Mouse (Mus musculus): ENCODE data around the gene Pkd1l2. TPM values are rescaled to one million over a fixed set of nuclear protein-coding genes. Genes with fewer than 3 reads are reported as not detected.

Pkd1l2 gene
- not detected in 2 replicates for total RNA-seq (2014; fragmentation: Nextera tagmentation)
- total RNA-seq (2017) = not detected in 2 replicates

GRCm38 (mm10) chr8:117082399-117082872 lies at the start of gene Pkd1l2:
TSS of gene Pkd1l2 (minus strand) at chr8:117082449.
- ATAC-seq (replicated peaks; ENCODE audit: poor library complexity, severe bottlenecking) = no peak

GRCm38 (mm10) chr8:117127063-117127462 lies 44.8 kb upstream of the Pkd1l2 start:
- peak; percentile 34 for ATAC-seq (replicated peaks; ENCODE audit: poor library complexity, severe bottlenecking)

- peak; percentile 35 for ATAC-seq (replicated peaks; ENCODE audit: poor library complexity, severe bottlenecking)
These were observed 44.2 kb upstream of the Pkd1l2 start for GRCm38 (mm10) chr8:117126411-117126810.

DNA sequence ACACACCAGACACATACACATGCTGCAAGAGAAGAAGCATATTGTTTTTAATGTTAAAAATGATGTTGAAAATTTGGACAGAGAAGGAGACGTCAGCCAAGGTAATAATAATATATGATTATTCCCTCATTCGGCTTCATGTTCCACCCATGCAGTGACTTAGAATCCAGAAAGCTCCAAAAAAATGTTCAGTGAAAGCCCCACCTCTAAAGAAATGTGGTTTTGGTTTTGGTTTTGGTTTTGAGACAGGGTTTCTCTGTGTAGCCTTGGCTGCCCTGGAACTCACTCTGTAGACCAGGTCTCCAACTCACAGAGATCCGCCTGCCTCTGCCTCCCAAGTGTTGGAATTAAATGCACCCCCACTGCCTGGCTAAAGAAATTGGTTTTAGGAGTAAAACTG lies 43.6 kb upstream of the Pkd1l2 start:
- ATAC-seq (replicated peaks; ENCODE audit: poor library complexity, severe bottlenecking) = no peak

- ATAC-seq (replicated peaks; ENCODE audit: poor library complexity, severe bottlenecking) = no peak
These were observed 41.8 kb upstream of the Pkd1l2 start for GRCm38 (mm10) chr8:117123850-117124633.

DNA sequence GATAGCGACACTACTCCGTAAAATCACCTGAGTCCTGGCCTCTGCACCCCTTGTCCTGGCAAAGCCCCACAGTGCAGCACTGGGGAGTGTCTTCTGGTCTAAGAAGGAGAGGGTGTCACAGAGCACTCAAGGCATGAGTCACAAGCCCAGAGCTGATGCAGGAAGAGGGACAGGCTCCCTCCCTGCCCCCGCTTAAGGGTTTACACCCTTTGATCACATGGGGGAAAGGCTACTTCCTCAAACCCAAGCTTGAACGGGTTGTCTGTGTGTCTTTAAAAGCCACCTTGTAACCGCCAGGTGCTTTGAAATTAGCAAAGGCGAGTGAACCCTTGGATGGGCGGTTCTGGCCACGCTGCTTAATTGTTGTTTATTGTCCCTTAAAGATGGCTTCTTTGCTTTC lies 39.0 kb upstream of the Pkd1l2 start:
- peak; percentile 83 for ATAC-seq (replicated peaks; ENCODE audit: poor library complexity, severe bottlenecking)

GRCm38 (mm10) chr8:117118409-117118808 lies 36.2 kb upstream of the Pkd1l2 start:
- no peak for ATAC-seq (replicated peaks; ENCODE audit: poor library complexity, severe bottlenecking)

DNA sequence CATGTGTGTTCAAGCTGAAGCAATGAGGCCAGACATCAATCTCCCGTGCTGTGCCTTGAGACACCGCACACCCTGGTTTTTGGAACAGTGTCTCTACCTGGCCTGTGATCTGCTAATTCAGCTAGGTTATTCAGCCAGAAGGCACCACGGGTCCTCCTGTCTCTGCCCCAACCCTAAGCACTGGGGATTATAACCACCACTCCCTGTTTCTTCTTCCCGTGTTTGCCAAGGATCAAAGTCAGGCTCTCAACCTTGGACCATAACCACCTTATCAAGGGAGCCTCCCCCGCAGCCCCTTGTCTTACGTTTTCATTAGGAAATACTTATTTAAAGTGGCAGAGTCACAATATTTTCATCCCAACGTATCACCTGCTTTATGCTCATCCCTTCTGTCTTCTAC lies 34.3 kb upstream of the Pkd1l2 start:
- ATAC-seq (replicated peaks; ENCODE audit: poor library complexity, severe bottlenecking) = no peak

DNA sequence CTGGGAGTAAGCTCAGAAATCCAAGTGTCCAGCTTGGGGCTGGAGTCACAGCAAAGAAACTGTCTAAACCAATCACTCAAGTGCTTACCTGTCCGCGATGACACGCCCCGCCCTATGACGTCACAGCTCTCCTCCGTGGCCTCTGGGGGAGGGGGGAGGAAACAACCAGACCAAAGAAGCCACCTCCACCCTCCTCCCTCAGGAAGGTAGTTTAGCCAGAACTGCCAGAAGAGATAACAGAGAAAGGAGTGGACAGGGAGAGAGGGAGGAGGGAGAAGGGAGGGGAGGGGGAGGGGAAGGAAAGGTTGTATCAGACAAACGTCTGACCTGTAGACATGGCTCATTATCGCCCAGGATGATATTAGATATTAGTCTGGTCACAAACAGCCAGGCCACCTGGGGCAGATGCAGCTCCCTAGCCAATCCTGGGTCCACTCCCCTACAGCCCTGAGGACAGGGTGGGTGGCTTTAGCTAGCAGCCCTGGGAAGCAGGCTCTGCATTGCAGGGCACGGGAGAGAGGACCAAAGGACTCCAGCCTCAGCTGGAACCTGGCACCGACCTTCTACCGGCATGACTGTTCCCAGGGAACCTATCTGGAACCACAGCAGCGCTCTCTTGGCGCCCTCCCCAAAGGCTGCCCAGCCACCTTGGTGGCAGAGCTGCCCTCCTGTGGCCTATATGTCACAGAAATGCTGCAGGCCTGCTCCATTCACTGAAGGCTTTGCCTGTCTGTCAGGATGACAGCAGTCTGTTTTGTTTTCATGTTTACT lies 33.6 kb upstream of the Pkd1l2 start:
- ATAC-seq (replicated peaks; ENCODE audit: poor library complexity, severe bottlenecking) = no peak

- ATAC-seq (replicated peaks; ENCODE audit: poor library complexity, severe bottlenecking) = no peak
These were observed 32.8 kb upstream of the Pkd1l2 start for GRCm38 (mm10) chr8:117115094-117115493.

GRCm38 (mm10) chr8:117112261-117112660 lies 30.0 kb upstream of the Pkd1l2 start:
- ATAC-seq (replicated peaks; ENCODE audit: poor library complexity, severe bottlenecking) = no peak

DNA sequence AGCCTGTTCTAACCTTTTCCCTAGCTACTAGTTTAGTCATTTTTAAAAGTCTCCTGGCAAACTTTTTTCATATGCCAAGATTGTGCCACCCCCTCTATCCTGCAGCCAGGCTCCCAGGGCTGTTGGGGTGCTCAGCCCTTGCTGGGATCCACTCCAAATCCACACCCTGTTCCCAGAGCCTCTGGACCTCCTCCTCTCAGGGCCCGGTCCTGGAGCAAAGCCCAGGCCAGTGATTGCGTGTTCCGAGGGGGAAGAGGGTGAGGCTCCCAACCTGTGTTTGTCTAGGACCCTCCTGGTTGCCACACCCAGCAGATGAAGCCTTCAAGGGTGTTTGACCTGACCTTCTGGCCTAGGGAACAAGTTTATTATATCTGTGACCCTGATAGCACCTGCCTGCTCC lies 29.4 kb upstream of the Pkd1l2 start:
- ATAC-seq (replicated peaks; ENCODE audit: poor library complexity, severe bottlenecking) = no peak

DNA sequence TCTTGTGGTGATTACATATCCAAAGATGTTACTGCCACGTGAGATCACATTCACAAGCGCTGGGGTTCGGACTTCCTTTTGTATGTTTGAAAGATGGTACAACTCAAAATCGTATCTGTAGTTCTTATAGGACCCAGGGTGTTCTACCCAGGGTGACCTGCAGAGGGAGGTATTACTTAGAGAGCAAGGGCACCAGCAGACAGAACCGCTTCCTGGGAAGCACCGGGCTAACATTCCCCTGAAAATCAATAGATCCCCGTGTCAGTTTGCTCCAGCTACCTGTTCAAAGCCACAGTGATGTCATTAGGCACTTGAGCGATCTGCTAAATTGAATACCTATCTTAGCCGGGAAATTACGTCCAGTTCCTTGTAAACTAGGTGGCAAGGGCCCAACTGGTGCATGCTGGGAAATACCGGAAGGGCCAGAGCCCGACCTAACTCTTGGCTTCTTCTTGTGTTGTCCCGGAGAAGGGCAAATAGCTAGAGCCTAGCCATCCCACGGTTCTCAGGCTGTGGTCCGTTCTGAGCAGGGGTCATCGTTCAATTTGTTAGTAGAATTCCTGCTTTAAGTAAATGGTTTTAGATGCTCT lies 27.6 kb upstream of the Pkd1l2 start:
- peak; percentile 67 for ATAC-seq (replicated peaks; ENCODE audit: poor library complexity, severe bottlenecking)

- no peak for ATAC-seq (replicated peaks; ENCODE audit: poor library complexity, severe bottlenecking)
These were observed 26.9 kb upstream of the Pkd1l2 start for GRCm38 (mm10) chr8:117109018-117109711.

DNA sequence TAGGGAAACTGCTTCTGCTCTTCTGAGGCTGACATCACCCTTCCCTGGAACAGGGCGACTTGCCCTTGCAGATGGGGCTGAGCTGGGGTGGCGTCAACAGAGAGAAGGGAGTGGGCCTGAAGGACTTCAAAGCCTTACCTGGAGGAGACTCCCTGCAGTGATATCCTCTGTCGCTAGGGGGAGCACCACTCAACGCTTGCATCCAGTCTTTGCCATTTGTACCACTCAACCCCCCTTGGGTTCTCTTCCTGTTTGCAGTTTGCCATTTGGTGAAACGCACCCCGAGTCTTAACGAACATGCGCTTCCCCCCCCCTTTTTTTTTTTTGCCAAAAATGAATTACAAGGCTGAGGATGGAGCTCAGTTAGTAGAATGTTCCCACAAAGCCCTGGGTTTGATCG lies 25.3 kb upstream of the Pkd1l2 start:
- ATAC-seq (replicated peaks; ENCODE audit: poor library complexity, severe bottlenecking) = peak; percentile 92

DNA sequence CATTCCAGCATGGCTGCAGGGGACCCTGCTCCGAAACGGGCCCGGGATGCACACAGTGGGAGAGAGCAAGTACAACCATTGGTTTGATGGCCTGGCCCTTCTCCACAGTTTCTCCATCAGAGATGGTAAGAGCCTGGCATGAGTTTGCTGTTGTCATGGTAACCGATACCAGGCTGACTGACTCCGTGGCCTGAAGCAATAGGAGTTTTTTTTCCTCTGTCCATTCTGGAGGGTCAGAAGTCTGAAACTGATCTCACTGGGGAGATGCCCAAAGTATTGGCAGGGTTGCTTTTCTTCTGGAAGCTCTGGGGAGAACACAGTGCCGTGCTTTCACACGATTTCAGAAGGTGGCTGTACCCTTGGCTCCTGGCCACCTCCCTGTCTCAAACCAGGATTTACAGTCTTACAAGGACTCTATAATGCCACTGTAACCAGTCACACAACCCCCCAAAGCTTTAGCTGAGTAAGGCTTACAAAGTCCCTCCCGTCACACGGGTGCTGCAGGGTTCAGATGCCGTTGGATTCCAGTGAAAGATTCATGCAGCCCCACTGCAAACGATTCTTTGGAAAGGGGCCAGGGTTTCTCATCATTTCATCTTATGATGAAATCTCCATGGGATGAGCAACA lies 15.4 kb upstream of the Pkd1l2 start:
- no peak for ATAC-seq (replicated peaks; ENCODE audit: poor library complexity, severe bottlenecking)

DNA sequence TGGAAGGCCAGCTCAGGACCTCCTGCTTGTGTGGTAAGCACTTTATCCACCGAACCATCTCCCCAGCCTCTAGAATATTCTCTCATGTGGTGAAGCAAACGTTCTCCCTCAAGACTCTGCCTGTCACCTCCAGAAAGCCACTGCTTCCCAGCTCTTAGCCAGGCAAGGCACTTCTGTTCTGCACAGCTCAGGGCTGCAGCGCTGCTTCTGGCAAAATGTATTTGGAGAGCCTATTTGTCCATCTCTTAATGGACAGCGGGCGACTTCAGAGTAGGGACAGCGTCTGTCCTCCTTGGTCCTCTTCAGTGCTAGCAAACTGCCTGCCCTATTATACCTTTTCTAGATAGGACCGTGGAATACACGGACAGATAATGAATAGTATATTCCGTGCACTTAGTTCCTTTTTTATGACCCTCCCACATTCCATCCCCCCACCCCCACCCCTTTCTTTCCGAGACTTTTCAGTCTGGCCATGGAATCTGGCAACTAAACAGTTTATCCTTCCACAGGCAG lies 14.9 kb upstream of the Pkd1l2 start:
- no peak for ATAC-seq (replicated peaks; ENCODE audit: poor library complexity, severe bottlenecking)

- no peak for ATAC-seq (replicated peaks; ENCODE audit: poor library complexity, severe bottlenecking)
These were observed 13.4 kb upstream of the Pkd1l2 start, which contains the start of gene Bco1 for GRCm38 (mm10) chr8:117095647-117096046. TSS of gene Bco1 (plus strand) at chr8:117095854.

- no peak for ATAC-seq (replicated peaks; ENCODE audit: poor library complexity, severe bottlenecking)
These were observed 11.8 kb upstream of the Pkd1l2 start for GRCm38 (mm10) chr8:117094053-117094452.

DNA sequence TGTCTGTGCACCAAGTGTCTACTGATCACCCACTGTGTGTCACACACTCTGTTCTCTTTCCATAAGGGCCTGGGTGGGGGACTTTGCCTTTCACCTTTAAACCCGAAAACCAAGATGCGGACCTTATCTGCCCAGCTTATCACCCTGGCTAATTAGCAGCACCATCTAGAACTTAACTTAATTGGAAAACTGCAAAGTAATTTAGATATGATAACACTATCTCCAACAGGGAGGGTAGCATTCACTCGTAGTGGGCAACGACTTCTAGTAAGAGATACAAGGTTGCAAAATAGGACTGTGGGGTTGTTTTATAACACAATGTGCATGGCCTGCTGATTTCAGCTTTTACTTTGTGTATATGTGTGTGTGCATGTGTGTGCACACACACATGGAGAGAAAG lies 7.6 kb upstream of the Pkd1l2 start:
- ATAC-seq (replicated peaks; ENCODE audit: poor library complexity, severe bottlenecking) = no peak
